Mouse (Mus musculus): Measurements from ENCODE around the gene Zfp82. TPM values are rescaled to one million over a fixed set of nuclear protein-coding genes. Genes with fewer than 3 reads are reported as not detected.

Zfp82 gene
- polyA plus RNA-seq, 1 experiment from 2014 or later, result 10.9 TPM

DNA sequence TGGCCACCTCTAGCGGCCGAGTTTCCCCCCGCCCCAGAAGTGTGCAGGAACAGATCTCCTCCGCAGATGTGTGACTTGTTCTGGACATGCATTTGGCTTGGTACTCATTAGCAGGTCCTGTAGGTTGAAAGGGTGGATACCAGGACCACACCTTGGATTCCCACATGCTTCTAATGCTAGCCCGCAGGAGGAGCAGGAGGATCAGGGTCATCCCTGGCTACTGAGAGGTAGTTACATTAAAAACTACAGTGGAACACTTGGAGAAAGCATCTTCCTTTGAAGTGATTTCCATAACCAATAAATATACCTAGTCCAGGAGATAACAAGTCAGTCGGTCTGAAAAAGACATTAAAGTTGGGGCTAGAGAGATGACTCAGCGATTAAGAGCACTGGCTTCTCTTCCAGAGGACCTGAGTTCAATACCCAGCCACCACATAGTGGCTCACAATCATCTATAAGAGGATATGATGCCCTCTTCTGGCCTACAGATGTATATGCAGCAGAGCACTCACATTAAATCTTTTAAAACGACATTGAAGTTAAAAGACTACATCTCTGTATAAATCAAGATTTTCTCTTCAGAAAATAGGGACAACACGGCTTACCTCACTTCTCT lies 18.4 kb upstream of the Zfp82 start:
- 9% methylated on average over 9 of the region's 9 CpGs for WGBS
- H3K27me3 ChIP-seq (replicated peaks), result no peaks in the 10 kb centered on the region

GRCm38 (mm10) chr7:30090092-30090969 lies 17.6 kb upstream of the Zfp82 start, which contains the start of the genes Gm26920 and Zfp566:
TSS of gene Gm26920 (minus strand) at chr7:30090410.
TSS of gene Zfp566 (minus strand) at chr7:30090527.
- Histone ChIP-seq H3K27me3 (replicated peaks) (no peaks in the 10 kb centered on the region), H3K27ac (replicated peaks) (peak within 1 kb of the TSS; percentile 90), H3K9ac (replicated peaks) (peak within 1 kb of the TSS; percentile 62), H3K4me3 (replicated peaks) (peak within 1 kb of the TSS; percentile 65), H3K4me1 (peaks cover 35% of the 10 kb centered on the region), H3K9me3 (replicated peaks) (no peaks in the 10 kb centered on the region), H3K36me3 (peaks cover 17% of the 10 kb centered on the region), H3K4me2 (peak within 1 kb of the TSS; percentile 85)
- ATAC-seq (ENCODE audit: low FRiP score), result peak; percentile 91
- under 1% methylated on average over 40 of the region's 40 CpGs for WGBS

More for the DNA sequence above, 18.4 kb upstream of the Zfp82 start:
- Histone ChIP-seq H3K9me3 (replicated peaks) (no peaks in the 10 kb centered on the region), H3K4me3 (replicated peaks) (peak overlapping the region; percentile 65), H3K27ac (replicated peaks) (peak overlapping the region; percentile 90), H3K36me3 (peaks cover 9% of the 10 kb centered on the region), H3K4me2 (peak overlapping the region; percentile 85), H3K4me1 (peaks cover 39% of the 10 kb centered on the region), H3K9ac (replicated peaks) (peak overlapping the region; percentile 62)
- peak; percentile 1; the same call in 1 of the 2 replicates for ATAC-seq (ENCODE audit: low FRiP score)

GRCm38 (mm10) chr7:30089405-30089804 lies 16.7 kb upstream of the Zfp82 start:
- no peaks in the 10 kb centered on the region for H3K9me3 ChIP-seq (replicated peaks)
- WGBS, result 22% methylated on average over 6 of the region's 6 CpGs
- peaks cover 33% of the 10 kb centered on the region for H3K4me1 ChIP-seq
- no peak for ATAC-seq (ENCODE audit: low FRiP score)
- no peaks in the 10 kb centered on the region for H3K27me3 ChIP-seq (replicated peaks)
- H3K9ac ChIP-seq (replicated peaks), result peak overlapping the region; percentile 62
- H3K4me3 ChIP-seq (replicated peaks), result peak overlapping the region; percentile 65
- peaks cover 26% of the 10 kb centered on the region for H3K36me3 ChIP-seq
- no peak overlapping the region; the same call in 1 of the 2 replicates for H3K27ac ChIP-seq (replicated peaks)
- peak overlapping the region; percentile 85 for H3K4me2 ChIP-seq

GRCm38 (mm10) chr7:30086524-30086923 lies 13.8 kb upstream of the Zfp82 start:
- 89% methylated on average over 9 of the region's 9 CpGs for WGBS
- no peak for ATAC-seq (ENCODE audit: low FRiP score)

DNA sequence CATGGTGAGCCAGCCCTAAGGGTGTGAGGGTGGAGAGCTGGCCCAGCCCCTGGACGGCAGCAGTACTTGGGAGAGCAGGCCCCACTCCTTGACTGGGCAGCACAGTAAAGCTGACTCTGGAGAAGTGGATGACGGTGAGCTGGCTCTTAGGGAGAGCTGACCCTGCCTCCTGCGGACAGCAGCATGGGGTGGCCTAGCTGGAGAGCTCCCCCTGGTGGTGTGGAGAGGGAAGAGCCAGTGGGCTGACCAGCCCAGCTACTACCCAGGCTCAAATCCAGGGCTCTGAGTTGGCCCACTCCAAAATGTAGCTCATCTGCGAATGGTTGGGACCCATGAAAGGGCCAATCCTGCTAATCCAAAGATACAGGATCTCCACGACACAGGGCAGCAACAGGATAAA lies 8.1 kb downstream of the Zfp82 start:
- ATAC-seq (ENCODE audit: low FRiP score), result no peak
- no peaks in the 10 kb centered on the region for H3K4me1 ChIP-seq

More at GRCm38 (mm10) chr7:30086524-30086923, 13.8 kb upstream of the Zfp82 start:
- Histone ChIP-seq H3K4me1 (peaks cover 26% of the 10 kb centered on the region), H3K4me2 (no peak overlapping the region), H3K27me3 (replicated peaks) (no peaks in the 10 kb centered on the region), H3K27ac (replicated peaks) (no peak overlapping the region), H3K9me3 (replicated peaks) (no peaks in the 10 kb centered on the region), H3K9ac (replicated peaks) (no peak overlapping the region), H3K4me3 (replicated peaks) (no peak overlapping the region), H3K36me3 (peaks cover 41% of the 10 kb centered on the region)

DNA sequence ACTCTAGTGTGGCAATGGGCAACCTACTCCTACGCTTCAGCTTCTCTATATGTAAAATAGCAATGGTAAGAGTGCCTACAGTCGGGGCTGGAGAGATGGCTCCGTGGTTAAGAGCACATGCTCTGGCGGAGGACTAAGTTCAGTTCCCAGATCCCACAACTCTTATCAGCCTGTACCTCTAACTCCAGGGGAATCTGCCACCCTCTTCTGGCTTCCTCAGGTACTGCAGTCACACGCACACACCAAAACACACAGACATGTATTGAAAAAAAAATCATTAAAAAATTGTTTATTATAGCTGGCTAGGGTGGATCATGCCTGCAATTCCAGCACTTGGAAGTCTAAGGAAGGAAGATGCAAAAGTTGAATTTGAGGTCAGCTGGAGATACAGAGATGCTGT lies 10.2 kb downstream of the Zfp82 start:
- Histone ChIP-seq H3K4me1 (no peaks in the 10 kb centered on the region), H3K27ac (replicated peaks) (no peak overlapping the region), H3K27me3 (replicated peaks) (no peaks in the 10 kb centered on the region), H3K9me3 (replicated peaks) (no peaks in the 10 kb centered on the region), H3K4me2 (no peak overlapping the region), H3K4me3 (replicated peaks) (no peak overlapping the region), H3K9ac (replicated peaks) (no peak overlapping the region), H3K36me3 (peaks cover 65% of the 10 kb centered on the region)
- no peak for ATAC-seq (ENCODE audit: low FRiP score)
- WGBS, result 89% methylated on average over 5 of the region's 5 CpGs

More for the DNA sequence above, 8.1 kb downstream of the Zfp82 start:
- H3K36me3 ChIP-seq, result peaks cover 58% of the 10 kb centered on the region
- H3K27ac ChIP-seq (replicated peaks), result no peak overlapping the region
- no peak overlapping the region for H3K4me2 ChIP-seq
- 86% methylated on average over 5 of the region's 5 CpGs for WGBS
- H3K9ac ChIP-seq (replicated peaks), result no peak overlapping the region
- no peaks in the 10 kb centered on the region for H3K27me3 ChIP-seq (replicated peaks)
- H3K4me3 ChIP-seq (replicated peaks), result no peak overlapping the region
- no peaks in the 10 kb centered on the region for H3K9me3 ChIP-seq (replicated peaks)

DNA sequence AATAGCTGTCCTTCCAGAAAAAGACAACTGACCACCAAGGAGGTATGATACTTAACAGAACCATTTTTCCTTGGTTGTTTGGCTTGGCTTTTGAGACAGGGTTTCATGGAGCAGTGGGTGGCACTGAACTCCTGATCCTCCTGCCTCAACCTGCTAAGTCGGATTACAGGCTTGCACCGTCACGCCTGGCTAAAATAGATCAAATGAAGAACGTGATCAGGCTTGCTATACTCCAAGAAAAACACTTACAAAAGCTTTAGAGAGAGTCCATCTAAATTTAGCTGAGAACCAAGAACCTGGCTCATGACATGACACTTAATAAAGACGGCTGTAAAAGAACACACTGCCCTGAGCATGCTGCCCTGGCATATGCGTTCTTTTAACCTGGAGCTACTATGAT lies 12.4 kb downstream of the Zfp82 start:
- Histone ChIP-seq H3K9ac (replicated peaks) (no peak overlapping the region), H3K4me1 (no peaks in the 10 kb centered on the region), H3K4me2 (no peak overlapping the region), H3K4me3 (replicated peaks) (no peak overlapping the region), H3K36me3 (peaks cover 73% of the 10 kb centered on the region), H3K9me3 (replicated peaks) (no peaks in the 10 kb centered on the region), H3K27ac (replicated peaks) (no peak overlapping the region), H3K27me3 (replicated peaks) (no peaks in the 10 kb centered on the region)
- ATAC-seq (ENCODE audit: low FRiP score), result no peak
- 90% methylated on average over 6 of the region's 6 CpGs for WGBS

GRCm38 (mm10) chr7:30053591-30053990 lies 19.1 kb downstream of the Zfp82 start:
- Histone ChIP-seq H3K27me3 (replicated peaks) (no peaks in the 10 kb centered on the region), H3K9me3 (replicated peaks) (no peaks in the 10 kb centered on the region), H3K4me3 (replicated peaks) (no peak overlapping the region), H3K27ac (replicated peaks) (no peak overlapping the region), H3K4me1 (peaks cover 12% of the 10 kb centered on the region), H3K4me2 (no peak overlapping the region), H3K36me3 (peaks cover 33% of the 10 kb centered on the region), H3K9ac (replicated peaks) (no peak overlapping the region)
- 14% methylated on average over 3 of the region's 3 CpGs for WGBS
- ATAC-seq (ENCODE audit: low FRiP score), result no peak

GRCm38 (mm10) chr7:30050882-30051548 lies 21.7 kb downstream of the Zfp82 start, which contains the start of gene Zfp14:
TSS of gene Zfp14 (minus strand) at chr7:30051380.
- peak within 1 kb of the TSS; percentile 63 for H3K4me2 ChIP-seq
- peak within 1 kb of the TSS; percentile 56 for H3K9ac ChIP-seq (replicated peaks)
- ATAC-seq (ENCODE audit: low FRiP score), result peak; percentile 98
- H3K27ac ChIP-seq (replicated peaks), result peak within 1 kb of the TSS; percentile 83
- WGBS, result under 1% methylated on average over 40 of the region's 40 CpGs
- H3K9me3 ChIP-seq (replicated peaks), result no peaks in the 10 kb centered on the region
- H3K27me3 ChIP-seq (replicated peaks), result no peaks in the 10 kb centered on the region
- H3K36me3 ChIP-seq, result peaks cover 19% of the 10 kb centered on the region
- H3K4me3 ChIP-seq (replicated peaks), result peak within 1 kb of the TSS; percentile 56
- peaks cover 12% of the 10 kb centered on the region for H3K4me1 ChIP-seq

DNA sequence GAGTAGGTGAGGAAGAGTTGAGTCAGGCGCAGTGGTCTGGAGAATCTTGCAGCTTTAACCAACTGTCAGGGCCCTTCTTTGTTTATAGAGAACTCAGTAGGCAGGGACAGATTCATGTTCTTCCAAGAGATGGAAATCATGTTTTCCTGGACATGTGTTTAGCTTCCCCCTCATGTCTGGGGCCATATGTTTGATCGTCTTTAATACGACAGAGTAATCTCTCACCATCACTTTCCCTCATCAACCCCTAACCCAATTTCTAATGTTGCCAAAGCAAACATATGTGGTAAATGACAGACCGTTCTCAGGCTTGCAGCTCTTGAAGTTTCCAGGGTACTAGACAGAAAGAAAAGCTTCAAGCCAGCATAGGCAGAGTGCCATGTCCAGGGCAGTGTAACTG lies 24.6 kb downstream of the Zfp82 start:
- Histone ChIP-seq H3K36me3 (peaks cover 14% of the 10 kb centered on the region; the same call in 1 of the 2 replicates), H3K4me3 (replicated peaks) (no peak overlapping the region), H3K9me3 (replicated peaks) (no peaks in the 10 kb centered on the region), H3K4me1 (peaks cover 12% of the 10 kb centered on the region), H3K27me3 (replicated peaks) (no peaks in the 10 kb centered on the region), H3K27ac (replicated peaks) (no peak overlapping the region), H3K9ac (replicated peaks) (no peak overlapping the region), H3K4me2 (no peak overlapping the region)
- no peak for ATAC-seq (ENCODE audit: low FRiP score)
- WGBS, result 94% methylated on average over 4 of the region's 4 CpGs

DNA sequence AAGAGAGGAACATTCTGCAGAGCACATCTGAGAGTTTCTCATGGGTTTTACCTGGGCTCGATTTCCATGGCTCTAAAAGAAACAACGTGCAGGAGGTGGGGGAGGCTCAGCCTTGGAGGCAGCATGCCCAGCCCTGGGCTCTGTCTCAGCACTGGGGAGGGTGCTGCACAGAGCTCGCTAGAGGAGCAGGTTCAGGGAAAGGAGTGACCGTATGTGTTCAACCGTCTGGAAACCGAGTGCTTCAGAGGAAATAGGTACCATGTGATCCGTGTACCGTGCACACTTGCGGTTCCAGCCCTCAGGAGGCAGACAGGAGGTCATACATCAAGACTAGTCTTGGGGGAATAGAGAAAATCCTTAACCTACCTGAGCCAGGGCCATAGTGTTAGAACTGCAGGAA lies 28.3 kb downstream of the Zfp82 start:
- Histone ChIP-seq H3K9ac (replicated peaks) (no peak overlapping the region), H3K4me3 (replicated peaks) (no peak overlapping the region), H3K9me3 (replicated peaks) (no peaks in the 10 kb centered on the region), H3K4me1 (no peaks in the 10 kb centered on the region), H3K27ac (replicated peaks) (no peak overlapping the region), H3K36me3 (peaks cover 41% of the 10 kb centered on the region), H3K27me3 (replicated peaks) (no peaks in the 10 kb centered on the region), H3K4me2 (no peak overlapping the region)
- no peak for ATAC-seq (ENCODE audit: low FRiP score)
- 66% methylated on average over 9 of the region's 9 CpGs for WGBS
